Mouse (Mus musculus): Measurements from ENCODE around the gene Ormdl2. TPM values are rescaled to one million over a fixed set of nuclear protein-coding genes. Genes with fewer than 3 reads are reported as not detected.

The Ormdl2 gene
- polyA plus RNA-seq, 1 experiment from 2014 or later = 54.5 TPM

DNA sequence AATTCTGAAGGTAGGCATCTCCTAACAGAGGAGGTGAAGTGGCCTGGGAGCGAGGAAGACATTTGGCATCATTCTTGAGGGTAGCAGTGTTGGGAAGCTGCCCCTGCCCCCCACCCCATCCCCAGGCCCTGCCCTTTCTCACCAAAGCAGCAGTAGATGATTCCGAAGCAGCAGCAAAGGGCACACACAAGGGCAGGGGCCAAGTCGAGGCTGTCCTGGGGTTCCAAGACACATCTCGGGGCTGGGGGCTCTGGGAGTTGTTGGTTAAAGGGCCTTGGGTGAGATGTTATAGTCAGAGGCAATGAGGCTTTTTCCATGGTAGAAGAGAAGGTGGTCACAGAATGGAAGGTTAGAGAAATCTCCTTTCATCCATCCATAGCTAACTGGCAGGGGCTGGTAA lies 18.5 kb downstream of the Ormdl2 start:
- peaks cover 6% of the 10 kb centered on the region; the same call in 1 of the 2 replicates for H3K36me3 ChIP-seq (ENCODE audit: control insufficient read depth, insufficient read depth, low read length)
- peak overlapping the region; percentile 86; the same call in 1 of the 2 replicates for H3K9ac ChIP-seq (ENCODE audit: low read length)
- peak overlapping the region; percentile 69; the same call in 1 of the 2 replicates for H3K4me2 ChIP-seq (ENCODE audit: low read depth, severe bottlenecking)
- ATAC-seq (ENCODE audit: insufficient number of reproducible peaks, low FRiP score, low TSS enrichment, low read depth) = no peak
- H3K9me3 ChIP-seq (ENCODE audit: control insufficient read depth, low read length) = no peaks in the 10 kb centered on the region
- H3K27me3 ChIP-seq (ENCODE audit: control insufficient read depth, insufficient read depth, low read length) = no peaks in the 10 kb centered on the region
- 67% methylated on average over 4 of the region's 4 CpGs for WGBS
- H3K27ac ChIP-seq (replicated peaks; ENCODE audit: low read depth, low read length) = no peak overlapping the region
- DNase-seq (ENCODE audit: low spot score) = no peak
- peaks cover 20% of the 10 kb centered on the region for H3K4me1 ChIP-seq (ENCODE audit: control insufficient read depth, insufficient read depth, low read length)
- H3K4me3 ChIP-seq (ENCODE audit: low read depth, low read length) = no peak overlapping the region; the same call in 1 of the 2 replicates

GRCm38 (mm10) chr10:128801981-128802495 lies 19.4 kb downstream of the Ormdl2 start:
- no peak overlapping the region for H3K4me3 ChIP-seq (ENCODE audit: low read depth, low read length)
- no peak overlapping the region for H3K27ac ChIP-seq (replicated peaks; ENCODE audit: low read depth, low read length)
- WGBS = 90% methylated on average over 16 of the region's 16 CpGs
- no peak overlapping the region for H3K4me2 ChIP-seq (ENCODE audit: low read depth, severe bottlenecking)
- no peak overlapping the region for H3K9ac ChIP-seq (ENCODE audit: low read length)
- DNase-seq (ENCODE audit: low spot score) (no peak), ATAC-seq (ENCODE audit: insufficient number of reproducible peaks, low FRiP score, low TSS enrichment, low read depth) (no peak)
- H3K27me3 ChIP-seq (ENCODE audit: control insufficient read depth, insufficient read depth, low read length) = no peaks in the 10 kb centered on the region
- peaks cover 17% of the 10 kb centered on the region for H3K4me1 ChIP-seq (ENCODE audit: control insufficient read depth, insufficient read depth, low read length)
- no peaks in the 10 kb centered on the region for H3K9me3 ChIP-seq (ENCODE audit: control insufficient read depth, low read length)
- H3K36me3 ChIP-seq (ENCODE audit: control insufficient read depth, insufficient read depth, low read length) = peaks cover 6% of the 10 kb centered on the region; the same call in 1 of the 2 replicates

DNA sequence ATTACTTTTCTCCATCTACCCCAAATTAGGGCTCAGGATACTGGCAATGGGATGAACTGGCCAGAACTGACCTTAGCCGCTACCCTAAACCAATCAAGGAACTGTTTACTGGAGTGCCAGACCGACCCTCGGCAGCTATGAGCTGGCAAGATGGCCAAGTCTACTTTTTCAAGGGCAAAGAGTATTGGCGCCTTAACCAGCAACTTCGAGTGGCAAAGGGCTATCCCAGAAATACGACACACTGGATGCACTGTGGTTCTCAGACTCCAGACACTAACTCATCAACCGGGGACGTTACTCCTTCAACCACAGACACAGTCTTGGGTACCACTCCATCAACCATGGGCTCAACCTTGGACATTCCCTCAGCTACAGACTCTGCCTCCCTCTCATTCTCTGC lies 22.8 kb downstream of the Ormdl2 start:
- no peak overlapping the region for H3K4me2 ChIP-seq (ENCODE audit: low read depth, severe bottlenecking)
- peaks cover 10% of the 10 kb centered on the region; the same call in 1 of the 2 replicates for H3K4me1 ChIP-seq (ENCODE audit: control insufficient read depth, insufficient read depth, low read length)
- H3K4me3 ChIP-seq (ENCODE audit: low read depth, low read length) = no peak overlapping the region
- H3K9ac ChIP-seq (ENCODE audit: low read length) = no peak overlapping the region
- H3K27ac ChIP-seq (replicated peaks; ENCODE audit: low read depth, low read length) = no peak overlapping the region
- 90% methylated on average over 8 of the region's 8 CpGs for WGBS
- DNase-seq (ENCODE audit: low spot score) = no peak
- no peaks in the 10 kb centered on the region for H3K27me3 ChIP-seq (ENCODE audit: control insufficient read depth, insufficient read depth, low read length)
- peaks cover 4% of the 10 kb centered on the region; the same call in 1 of the 2 replicates for H3K36me3 ChIP-seq (ENCODE audit: control insufficient read depth, insufficient read depth, low read length)
- H3K9me3 ChIP-seq (ENCODE audit: control insufficient read depth, low read length) = no peaks in the 10 kb centered on the region
- no peak for ATAC-seq (ENCODE audit: insufficient number of reproducible peaks, low FRiP score, low TSS enrichment, low read depth)

GRCm38 (mm10) chr10:128795581-128795980 lies 25.9 kb downstream of the Ormdl2 start:
- Histone ChIP-seq H3K4me1 (ENCODE audit: control insufficient read depth, insufficient read depth, low read length) (no peaks in the 10 kb centered on the region), H3K36me3 (ENCODE audit: control insufficient read depth, insufficient read depth, low read length) (peaks cover 4% of the 10 kb centered on the region; the same call in 1 of the 2 replicates), H3K9ac (ENCODE audit: low read length) (no peak overlapping the region), H3K4me2 (ENCODE audit: low read depth, severe bottlenecking) (no peak overlapping the region), H3K27ac (replicated peaks; ENCODE audit: low read depth, low read length) (no peak overlapping the region), H3K27me3 (ENCODE audit: control insufficient read depth, insufficient read depth, low read length) (no peaks in the 10 kb centered on the region), H3K9me3 (ENCODE audit: control insufficient read depth, low read length) (no peaks in the 10 kb centered on the region), H3K4me3 (ENCODE audit: low read depth, low read length) (no peak overlapping the region)
- WGBS = 95% methylated on average over 3 of the region's 3 CpGs
- no peak for DNase-seq (ENCODE audit: low spot score)
- ATAC-seq (ENCODE audit: insufficient number of reproducible peaks, low FRiP score, low TSS enrichment, low read depth) = no peak

GRCm38 (mm10) chr10:128794391-128794790 lies 27.1 kb downstream of the Ormdl2 start:
- no peak overlapping the region for H3K4me3 ChIP-seq (ENCODE audit: low read depth, low read length)
- H3K27ac ChIP-seq (replicated peaks; ENCODE audit: low read depth, low read length) = no peak overlapping the region
- no peaks in the 10 kb centered on the region for H3K27me3 ChIP-seq (ENCODE audit: control insufficient read depth, insufficient read depth, low read length)
- 94% methylated on average over 5 of the region's 5 CpGs for WGBS
- H3K9ac ChIP-seq (ENCODE audit: low read length) = no peak overlapping the region
- no peaks in the 10 kb centered on the region for H3K36me3 ChIP-seq (ENCODE audit: control insufficient read depth, insufficient read depth, low read length)
- ATAC-seq (ENCODE audit: insufficient number of reproducible peaks, low FRiP score, low TSS enrichment, low read depth) (no peak), DNase-seq (ENCODE audit: low spot score) (no peak)
- no peak overlapping the region for H3K4me2 ChIP-seq (ENCODE audit: low read depth, severe bottlenecking)
- no peaks in the 10 kb centered on the region for H3K9me3 ChIP-seq (ENCODE audit: control insufficient read depth, low read length)
- H3K4me1 ChIP-seq (ENCODE audit: control insufficient read depth, insufficient read depth, low read length) = no peaks in the 10 kb centered on the region

DNA sequence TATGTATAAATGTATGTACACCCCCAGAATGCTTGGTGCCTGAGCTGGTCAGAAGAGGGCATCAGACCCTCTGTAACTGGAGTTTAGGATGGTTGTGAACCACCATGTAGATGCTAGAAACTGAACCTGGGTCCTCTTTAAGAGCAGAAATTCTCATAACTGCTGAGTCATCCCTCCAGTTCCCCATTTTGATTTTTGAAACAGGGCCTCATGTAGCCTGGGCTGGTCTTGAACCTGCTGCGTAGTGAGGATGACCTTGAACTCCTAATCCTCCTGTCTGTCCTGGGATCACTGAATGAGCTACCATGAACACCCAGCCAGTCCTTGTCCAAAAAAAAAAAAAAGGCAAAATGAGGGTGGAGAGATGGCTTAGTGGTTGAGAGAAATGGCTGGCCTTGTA lies 28.2 kb downstream of the Ormdl2 start:
- Histone ChIP-seq H3K4me1 (ENCODE audit: control insufficient read depth, insufficient read depth, low read length) (no peaks in the 10 kb centered on the region), H3K27ac (replicated peaks; ENCODE audit: low read depth, low read length) (no peak overlapping the region), H3K4me2 (ENCODE audit: low read depth, severe bottlenecking) (no peak overlapping the region), H3K4me3 (ENCODE audit: low read depth, low read length) (no peak overlapping the region), H3K36me3 (ENCODE audit: control insufficient read depth, insufficient read depth, low read length) (no peaks in the 10 kb centered on the region), H3K9me3 (ENCODE audit: control insufficient read depth, low read length) (no peaks in the 10 kb centered on the region), H3K27me3 (ENCODE audit: control insufficient read depth, insufficient read depth, low read length) (no peaks in the 10 kb centered on the region), H3K9ac (ENCODE audit: low read length) (no peak overlapping the region)
- no peak for ATAC-seq (ENCODE audit: insufficient number of reproducible peaks, low FRiP score, low TSS enrichment, low read depth)
- WGBS = 92% methylated on average over 1 of the region's 1 CpGs
- no peak for DNase-seq (ENCODE audit: low spot score)

- ATAC-seq (ENCODE audit: insufficient number of reproducible peaks, low FRiP score, low TSS enrichment, low read depth) = no peak
These were observed 29.4 kb downstream of the Ormdl2 start for GRCm38 (mm10) chr10:128792041-128792440.

DNA sequence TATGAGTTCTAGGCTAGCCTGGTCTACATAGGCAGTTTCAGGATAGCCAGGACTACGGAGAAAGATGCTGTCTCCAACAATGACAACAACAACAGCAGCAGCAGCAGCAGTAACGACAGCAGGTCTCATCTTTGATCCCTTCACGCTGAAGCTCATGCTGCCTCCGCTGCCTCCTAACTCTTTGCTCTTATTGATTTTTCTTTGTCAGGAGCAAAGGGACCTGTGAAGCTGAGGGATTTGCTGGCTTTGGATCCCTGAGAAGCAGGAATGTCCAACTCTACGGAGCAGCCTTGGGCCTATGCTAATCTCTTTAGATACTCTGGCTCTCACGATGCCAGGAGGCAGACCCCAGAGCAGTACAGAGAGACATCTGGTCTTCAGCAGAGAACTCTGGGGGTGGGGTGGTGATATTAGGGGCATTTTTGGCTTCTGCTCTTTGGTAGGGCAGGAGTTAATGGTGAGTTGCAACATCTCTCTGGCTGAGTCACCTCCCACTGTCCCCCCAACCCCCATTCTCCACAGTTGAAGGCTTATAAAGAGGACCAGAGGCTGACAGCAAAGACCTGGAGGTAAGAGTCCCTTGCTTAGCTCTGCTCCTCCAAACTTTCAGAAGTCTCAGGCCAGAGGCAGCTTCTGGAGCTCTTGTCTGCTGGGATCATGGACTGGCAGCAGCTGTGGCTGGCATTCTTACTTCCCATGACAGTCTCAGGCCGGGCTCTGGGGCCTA lies 30.9 kb downstream of the Ormdl2 start, which contains the start of gene Mmp19:
Mmp19 (plus strand) TSS at position 513 of the 727 bp plus-strand sequence.
- Histone ChIP-seq H3K27ac (replicated peaks; ENCODE audit: low read depth, low read length) (no peak within 1 kb of the TSS), H3K4me1 (ENCODE audit: control insufficient read depth, insufficient read depth, low read length) (no peaks in the 10 kb centered on the region), H3K36me3 (ENCODE audit: control insufficient read depth, insufficient read depth, low read length) (no peaks in the 10 kb centered on the region), H3K27me3 (ENCODE audit: control insufficient read depth, insufficient read depth, low read length) (no peaks in the 10 kb centered on the region), H3K9me3 (ENCODE audit: control insufficient read depth, low read length) (no peaks in the 10 kb centered on the region), H3K4me2 (ENCODE audit: low read depth, severe bottlenecking) (no peak within 1 kb of the TSS), H3K4me3 (ENCODE audit: low read depth, low read length) (no peak within 1 kb of the TSS), H3K9ac (ENCODE audit: low read length) (no peak within 1 kb of the TSS)
- DNase-seq (ENCODE audit: low spot score) (no peak), ATAC-seq (ENCODE audit: insufficient number of reproducible peaks, low FRiP score, low TSS enrichment, low read depth) (no peak)
- WGBS = 73% methylated on average over 7 of the region's 7 CpGs

More at GRCm38 (mm10) chr10:128792041-128792440, 29.4 kb downstream of the Ormdl2 start:
- Histone ChIP-seq H3K36me3 (ENCODE audit: control insufficient read depth, insufficient read depth, low read length) (no peaks in the 10 kb centered on the region), H3K9me3 (ENCODE audit: control insufficient read depth, low read length) (no peaks in the 10 kb centered on the region), H3K4me1 (ENCODE audit: control insufficient read depth, insufficient read depth, low read length) (no peaks in the 10 kb centered on the region), H3K9ac (ENCODE audit: low read length) (no peak overlapping the region), H3K27me3 (ENCODE audit: control insufficient read depth, insufficient read depth, low read length) (no peaks in the 10 kb centered on the region), H3K4me3 (ENCODE audit: low read depth, low read length) (no peak overlapping the region), H3K27ac (replicated peaks; ENCODE audit: low read depth, low read length) (no peak overlapping the region), H3K4me2 (ENCODE audit: low read depth, severe bottlenecking) (no peak overlapping the region)
- no peak for DNase-seq (ENCODE audit: low spot score)

Data from limb, embryonic 11.5 days (tissue).